Mouse (Mus musculus): ENCODE results near the gene 4921507P07Rik. TPM values are rescaled to one million over a fixed set of nuclear protein-coding genes. Genes with fewer than 3 reads are reported as not detected.

The 4921507P07Rik gene
- total RNA-seq, 2 experiments from 2014 or later: 0.42 to 0.57 TPM

- no peak for DNase-seq (ENCODE audit: extremely low spot score in 1 of 2, low spot score in 2 of 2)
- intact Hi-C loops (cut with DNase I): no loop called here
- H3K4me3 ChIP-seq: no peak overlapping the region
- H3K27ac ChIP-seq: no peak overlapping the region
- TF ChIP-seq CTCF (IDR thresholded peaks at IDR 0.05): no peak
Measured at GRCm38 (mm10) chr6:50552881-50553518, 43.4 kb downstream of the 4921507P07Rik start.

- DNase-seq (ENCODE audit: extremely low spot score in 1 of 2, low spot score in 2 of 2): no peak
- no peak for TF ChIP-seq CTCF (IDR thresholded peaks at IDR 0.05)
- intact Hi-C loops (cut with DNase I): loop anchor here (5.0 to 10.0 kb wide), 2 partner anchors 335 to 622 kb away; no protein-coding TSS in a partner anchor
- no peak overlapping the region for H3K4me3 ChIP-seq
- H3K27ac ChIP-seq: no peak overlapping the region
Measured at GRCm38 (mm10) chr6:50549791-50550190, 46.6 kb downstream of the 4921507P07Rik start.

- DNase-seq (ENCODE audit: extremely low spot score in 1 of 2, low spot score in 2 of 2): peak in 1 of 2 experiments; percentile 19
- no peak overlapping the region for H3K4me3 ChIP-seq
- intact Hi-C loops (cut with DNase I): loop anchor here (5.0 to 10.0 kb wide), 2 partner anchors 334 to 622 kb away; no protein-coding TSS in a partner anchor
- H3K27ac ChIP-seq: no peak overlapping the region
- TF ChIP-seq CTCF (IDR thresholded peaks at IDR 0.05): no peak
Measured at GRCm38 (mm10) chr6:50549051-50549450, 47.4 kb downstream of the 4921507P07Rik start.

- peak in 1 of 2 experiments; percentile 32 for DNase-seq (ENCODE audit: extremely low spot score in 1 of 2, low spot score in 2 of 2)
- Histone ChIP-seq H3K27ac (no peak overlapping the region), H3K4me3 (no peak overlapping the region)
- intact Hi-C loops (cut with DNase I): loop anchor here (2.0 to 10.0 kb wide), 3 partner anchors 331 to 1027 kb away; no protein-coding TSS in a partner anchor
- peak; percentile 96 for TF ChIP-seq CTCF (IDR thresholded peaks at IDR 0.05)
Measured at GRCm38 (mm10) chr6:50545412-50546043, 50.9 kb downstream of the 4921507P07Rik start.

- no peak for TF ChIP-seq CTCF (IDR thresholded peaks at IDR 0.05)
- no peak overlapping the region for H3K4me3 ChIP-seq
- no peak overlapping the region for H3K27ac ChIP-seq
- DNase-seq (ENCODE audit: extremely low spot score in 1 of 2, low spot score in 2 of 2): no peak
- intact Hi-C loops (cut with DNase I): loop anchor here (10.0 kb wide), 1 partner anchor 328 kb away; no protein-coding TSS in a partner anchor
Measured at GRCm38 (mm10) chr6:50542535-50542934, 53.9 kb downstream of the 4921507P07Rik start.

GRCm38 (mm10) chr6:50539641-50540040 lies 56.8 kb downstream of the 4921507P07Rik start:
- DNase-seq (ENCODE audit: extremely low spot score in 1 of 2, low spot score in 2 of 2): no peak
- Histone ChIP-seq H3K4me3 (no peak overlapping the region), H3K27ac (no peak overlapping the region)
- intact Hi-C loops (cut with DNase I): loop anchor here (5.0 to 10.0 kb wide), 2 partner anchors 325 to 427 kb away; partner anchors contain the start of gene Mpp6
- TF ChIP-seq CTCF (IDR thresholded peaks at IDR 0.05): no peak

- TF ChIP-seq CTCF (IDR thresholded peaks at IDR 0.05): peak; percentile 87
- intact Hi-C loops (cut with DNase I): loop anchor here (2.0 to 5.0 kb wide), 2 partner anchors 232 to 424 kb away; partner anchors contain the start of gene Mpp6
- peak; percentile 72 to 75 for DNase-seq (ENCODE audit: extremely low spot score in 1 of 2, low spot score in 2 of 2)
- Histone ChIP-seq H3K27ac (no peak overlapping the region), H3K4me3 (no peak overlapping the region)
Measured at GRCm38 (mm10) chr6:50536461-50536892, 60.0 kb downstream of the 4921507P07Rik start.

- Histone ChIP-seq H3K27ac (no peak overlapping the region), H3K4me3 (no peak overlapping the region)
- no peak for TF ChIP-seq CTCF (IDR thresholded peaks at IDR 0.05)
- DNase-seq (ENCODE audit: extremely low spot score in 1 of 2, low spot score in 2 of 2): no peak
- intact Hi-C loops (cut with DNase I): loop anchor here (5.0 kb wide), 1 partner anchor 423 kb away; the partner anchor contains the start of gene Mpp6
Measured at GRCm38 (mm10) chr6:50535346-50535745, 61.1 kb downstream of the 4921507P07Rik start.

- intact Hi-C loops (cut with DNase I): no loop called here
- Histone ChIP-seq H3K27ac (no peak overlapping the region), H3K4me3 (no peak overlapping the region)
- DNase-seq (ENCODE audit: extremely low spot score in 1 of 2, low spot score in 2 of 2): no peak
- no peak for TF ChIP-seq CTCF (IDR thresholded peaks at IDR 0.05)
Measured at GRCm38 (mm10) chr6:50531920-50532319, 64.5 kb downstream of the 4921507P07Rik start.

GRCm38 (mm10) chr6:50531003-50531402 lies 65.4 kb downstream of the 4921507P07Rik start:
- Histone ChIP-seq H3K27ac (no peak overlapping the region), H3K4me3 (no peak overlapping the region)
- intact Hi-C loops (cut with DNase I): no loop called here
- TF ChIP-seq CTCF (IDR thresholded peaks at IDR 0.05): no peak
- DNase-seq (ENCODE audit: extremely low spot score in 1 of 2, low spot score in 2 of 2): no peak

GRCm38 (mm10) chr6:50529194-50529593 lies 67.2 kb downstream of the 4921507P07Rik start:
- H3K4me3 ChIP-seq: no peak overlapping the region
- intact Hi-C loops (cut with DNase I): loop anchor here (5.0 kb wide), 1 partner anchor 117 kb away; no protein-coding TSS in a partner anchor
- no peak for TF ChIP-seq CTCF (IDR thresholded peaks at IDR 0.05)
- no peak for DNase-seq (ENCODE audit: extremely low spot score in 1 of 2, low spot score in 2 of 2)
- no peak overlapping the region for H3K27ac ChIP-seq

GRCm38 (mm10) chr6:50527416-50527815 lies 69.0 kb downstream of the 4921507P07Rik start:
- intact Hi-C loops (cut with DNase I): loop anchor here (2.0 to 5.0 kb wide), 2 partner anchors 71 to 115 kb away; partner anchors contain the start of gene Osbpl3
- no peak for DNase-seq (ENCODE audit: extremely low spot score in 1 of 2, low spot score in 2 of 2)
- TF ChIP-seq CTCF (IDR thresholded peaks at IDR 0.05): no peak

More at GRCm38 (mm10) chr6:50527416-50527815, 69.0 kb downstream of the 4921507P07Rik start:
- no peak overlapping the region for H3K27ac ChIP-seq
- H3K4me3 ChIP-seq: no peak overlapping the region

Measured in left cerebral cortex, adult 2 months (tissue).